Mouse (Mus musculus): Measurements from ENCODE around the gene Lfng.

- TF ChIP-seq MEF2A (IDR thresholded peaks at IDR 0.05; ENCODE audit: extremely low read depth, insufficient replicate concordance, low read depth, low read length, poor library complexity, severe bottlenecking) = no peak
- no peak for TF ChIP-seq CTCF (IDR thresholded peaks at IDR 0.05 in 2 of 3, conservative IDR thresholded peaks at IDR 0.05 in 1 of 3; ENCODE audit: control insufficient read depth in 1 of 3, insufficient read depth in 1 of 3, low read depth in 2 of 3, low read length in 3 of 3, poor library complexity in 1 of 3, severe bottlenecking in 1 of 3)
- TF ChIP-seq CHD1 (IDR thresholded peaks at IDR 0.05; ENCODE audit: low read depth, low read length) = no peak
- no peak for TF ChIP-seq SMC3 (IDR thresholded peaks at IDR 0.05; ENCODE audit: low read depth, low read length)
Observed at GRCm38 (mm10) chr5:140609511-140610272, 2.6 kb downstream of the Lfng start.

Data from MEL (cell line).